Mouse (Mus musculus) forebrain, embryonic 11.5 days (tissue): ENCODE results near the gene Sdad1. TPM values are rescaled to one million over a fixed set of nuclear protein-coding genes. Genes with fewer than 3 reads are reported as not detected.
A peak's percentile ranks its signal among the peaks of the same experiment; 100 is the strongest.

Source experiments
- ATAC-seq: fragments of 200-750 bp; cut with Nextera tagmentation; replicated peaks from 2 replicates; pipeline ENCODE4 v1.8.0; 2017; ENCODE audit warnings: moderate TSS enrichment; ENCODE audit not compliant: low FRiP score
- DNase-seq: peaks from one replicate; pipeline ENCODE4 v3.0.0-alpha.2; 2017; ENCODE audit warnings: low spot score
- H3K27ac ChIP-seq: fragments of 300-500 bp; sonication (generic); 2 replicates; pipeline ENCODE4 v1.5.1; 2014; ENCODE audit warnings: low read depth, low read length
- H3K27me3 ChIP-seq: fragments of 300-500 bp; sonication (generic); 2 replicates; pipeline ENCODE4 v1.6.1; 2014; ENCODE audit warnings: mild to moderate bottlenecking, low read length, mixed read lengths; ENCODE audit not compliant: control insufficient read depth, insufficient read depth
- H3K36me3 ChIP-seq: fragments of 300-500 bp; sonication (generic); 2 replicates; pipeline ENCODE4 v1.6.1; 2014; ENCODE audit warnings: mild to moderate bottlenecking, low read length, moderate library complexity, mixed read lengths; ENCODE audit not compliant: control insufficient read depth, insufficient read depth
- H3K4me1 ChIP-seq: fragments of 300-500 bp; sonication (generic); replicated peaks from 2 replicates; pipeline ENCODE4 v1.6.1; 2014; ENCODE audit warnings: low read length, mixed read lengths; ENCODE audit not compliant: control insufficient read depth, insufficient read depth
- H3K4me2 ChIP-seq: fragments of 300-500 bp; sonication (generic); 2 replicates; pipeline ENCODE4 v1.6.1; 2014; ENCODE audit warnings: low read depth, mild to moderate bottlenecking, low read length, moderate library complexity, mixed read lengths; ENCODE audit not compliant: severe bottlenecking
- H3K4me3 ChIP-seq: fragments of 300-500 bp; sonication (generic); 2 replicates; pipeline ENCODE4 v1.5.1; 2014; ENCODE audit warnings: low read depth, low read length
- H3K9ac ChIP-seq: fragments of 300-500 bp; sonication (generic); 2 replicates; pipeline ENCODE4 v1.6.1; 2014; ENCODE audit warnings: low read length
- H3K9me3 ChIP-seq: fragments of 300-500 bp; sonication (generic); 2 replicates; pipeline ENCODE4 v1.6.1; 2016; ENCODE audit warnings: low read length, mixed read lengths; ENCODE audit not compliant: control insufficient read depth
- WGBS: fragments of 180-500 bp; shearing (Covaris S2); extraction: QIAGEN DNeasy Blood & Tissue Kit; methylation state at CpG from one replicate; pipeline ENCODE4 v1.1.7; 2014; 5-methylcytosine and 5-hydroxymethylcytosine counted together
- polyA plus RNA-seq: library from polyadenylated mRNA; unstranded; fragments of >200 nt; fragmentation: Nextera tagmentation; extraction: Ambion mirVana; gene quantifications from 2 replicates; pipeline ENCODE4 v1.2.1, GENCODE M21; 2014

Gene Sdad1
- polyA plus RNA-seq, 1 experiment from 2014 or later, result 36.8 TPM

DNA sequence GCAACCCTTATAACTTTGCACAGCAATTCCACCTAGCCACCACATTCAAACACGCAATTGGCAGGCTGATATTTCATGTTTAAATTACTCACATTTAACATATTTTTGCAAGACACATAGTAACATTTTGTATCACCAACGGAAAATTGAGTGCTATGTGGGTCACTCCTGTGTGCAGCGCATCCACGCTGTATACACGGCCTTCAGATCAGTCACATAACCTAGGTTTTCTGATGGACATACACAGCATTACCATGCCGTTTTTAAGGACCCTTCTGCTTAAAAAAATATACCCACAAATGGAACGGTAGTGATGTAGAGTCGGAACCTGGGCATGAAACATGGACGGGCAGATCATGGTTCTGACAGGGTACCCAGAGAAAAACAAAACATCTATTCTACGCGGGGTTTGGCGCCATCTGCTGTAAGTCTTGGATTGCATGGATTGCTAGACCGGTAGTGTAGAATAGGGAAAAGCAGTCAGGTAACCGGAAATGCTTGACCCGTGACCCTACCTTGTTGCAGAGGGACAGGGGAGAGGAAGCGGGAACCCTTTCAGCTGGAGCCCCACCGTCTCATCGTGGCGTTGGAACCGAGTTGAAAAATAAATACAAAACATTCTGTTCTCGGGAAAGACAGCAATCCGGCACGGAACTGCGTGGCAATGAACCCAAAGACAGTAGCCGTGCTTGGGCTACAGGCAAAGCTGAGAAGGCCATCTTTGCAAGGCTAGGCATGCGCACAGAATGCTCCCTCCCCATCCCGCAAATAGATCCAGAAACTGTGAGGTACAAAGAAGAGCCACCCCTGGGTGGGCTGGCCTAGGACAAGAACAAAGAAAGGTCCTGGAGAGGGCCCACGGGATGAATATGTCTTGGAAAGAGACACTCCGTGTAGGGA, 70.7 kb downstream of the Sdad1 start:
- H3K4me1 ChIP-seq, result no peaks in the 10 kb centered on the region; the same call in 1 of the 2 replicates
- no peak overlapping the region for H3K27ac ChIP-seq
- H3K4me3 ChIP-seq, result no peak overlapping the region
- no peaks in the 10 kb centered on the region for H3K9me3 ChIP-seq
- no peaks in the 10 kb centered on the region for H3K36me3 ChIP-seq
- no peaks in the 10 kb centered on the region for H3K27me3 ChIP-seq
- H3K4me2 ChIP-seq, result no peak overlapping the region
- 47% methylated on average over 29 of the region's 29 CpGs for WGBS
- H3K9ac ChIP-seq, result no peak overlapping the region
- ATAC-seq (peak; percentile 44; the same call in 1 of the 2 replicates), DNase-seq (peak; percentile 72)

DNA sequence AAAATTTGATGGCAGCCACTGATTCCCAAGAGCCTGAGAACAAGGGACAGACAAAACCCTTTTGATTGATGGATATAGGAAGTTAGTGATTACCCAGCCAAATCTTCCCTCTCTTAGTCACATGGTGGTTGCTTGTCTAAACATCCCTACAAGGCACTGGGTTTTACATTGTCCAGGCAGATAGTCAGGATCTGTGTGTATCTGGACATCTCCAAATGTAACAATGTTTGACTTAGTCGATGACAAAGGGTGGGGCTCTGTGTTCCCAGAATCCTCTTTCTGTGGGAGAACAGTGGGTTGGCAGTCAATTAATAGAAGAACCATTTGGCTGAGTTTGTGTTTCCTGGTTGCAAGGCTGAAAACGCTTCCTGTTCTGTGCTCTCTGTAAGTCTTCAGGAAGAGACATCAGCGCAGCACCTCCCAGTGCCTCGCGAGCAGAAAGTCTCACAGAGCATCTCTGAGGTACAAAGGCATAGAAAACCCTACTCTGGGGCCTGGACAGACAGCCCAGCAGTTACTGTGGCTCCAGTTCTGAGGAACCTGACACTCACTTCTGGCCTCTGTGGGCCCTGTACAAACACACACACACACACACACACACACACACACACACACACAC, 75.2 kb downstream of the Sdad1 start:
- no peaks in the 10 kb centered on the region for H3K36me3 ChIP-seq
- H3K9me3 ChIP-seq, result no peaks in the 10 kb centered on the region
- H3K9ac ChIP-seq, result no peak overlapping the region
- H3K27me3 ChIP-seq, result no peaks in the 10 kb centered on the region
- no peak overlapping the region for H3K4me3 ChIP-seq
- 82% methylated on average over 5 of the region's 5 CpGs for WGBS
- no peak overlapping the region for H3K27ac ChIP-seq
- H3K4me1 ChIP-seq, result no peaks in the 10 kb centered on the region; the same call in 1 of the 2 replicates
- no peak for ATAC-seq
- no peak for DNase-seq
- no peak overlapping the region for H3K4me2 ChIP-seq

Other genes starting within 250 kb of the Sdad1 start
- gene G3bp2, start 226.8 kb downstream of the Sdad1 start, polyA plus RNA-seq, result 269 and 276 TPM in 2 replicates
- 24.2 and 25.7 TPM in 2 replicates for gene Uso1, start 172.5 kb downstream of the Sdad1 start, polyA plus RNA-seq
- gene U90926, start 95.1 kb downstream of the Sdad1 start, polyA plus RNA-seq, result not detected in 2 replicates
- not detected in 2 replicates for gene Ppef2, start 54.2 kb downstream of the Sdad1 start, polyA plus RNA-seq
- gene Naaa, start 32.3 kb downstream of the Sdad1 start, polyA plus RNA-seq, result 3.6 and 4.0 TPM in 2 replicates
- not detected in 2 replicates for gene Cxcl9, start 17.6 kb upstream of the Sdad1 start, polyA plus RNA-seq
- gene Art3, start 21.3 kb upstream of the Sdad1 start, polyA plus RNA-seq, result 0.75 and 1.0 TPM in 2 replicates
- 0.23 TPM in 1 of 2 replicates, not detected in the other for gene Cxcl10, start 38.4 kb upstream of the Sdad1 start, polyA plus RNA-seq
- 65.9 and 70.5 TPM in 2 replicates for gene Nup54, start 124.7 kb upstream of the Sdad1 start, polyA plus RNA-seq
- 10.4 and 10.5 TPM in 2 replicates for gene Scarb2, start 196.4 kb upstream of the Sdad1 start, polyA plus RNA-seq
- not detected in 2 replicates for gene Fam47e, start 244.6 kb upstream of the Sdad1 start, polyA plus RNA-seq